Mouse (Mus musculus): Measurements from ENCODE around the gene Wfdc16. TPM values are rescaled to one million over a fixed set of nuclear protein-coding genes. Genes with fewer than 3 reads are reported as not detected.
A peak's percentile ranks its signal among the peaks of the same experiment; 100 is the strongest.

Gene Wfdc16
- polyA plus RNA-seq (2015; fragmentation: Nextera tagmentation; extraction: Ambion mirVana): 0.17 TPM in 1 of 2 replicates, not detected in the other

- H3K36me3 ChIP-seq (ENCODE audit: insufficient read depth, low read length): no peaks in the 10 kb centered on the region
- H3K27ac ChIP-seq: no peak within 1 kb of the TSS
- no peak for ATAC-seq (replicated peaks; ENCODE audit: low FRiP score, low read depth)
- H3K9ac ChIP-seq (ENCODE audit: low read depth, low read length): no peak within 1 kb of the TSS
- H3K4me3 ChIP-seq (replicated peaks; ENCODE audit: low read depth, low read length): no peak within 1 kb of the TSS
- WGBS: 69% methylated on average over 3 of the region's 3 CpGs
- no peak for TF ChIP-seq CTCF (IDR thresholded peaks at IDR 0.05; ENCODE audit: low read depth)
- H3K4me1 ChIP-seq (replicated peaks; ENCODE audit: insufficient read depth, low read length): no peaks in the 10 kb centered on the region
- no peaks in the 10 kb centered on the region for H3K27me3 ChIP-seq (ENCODE audit: insufficient read depth, low read length)
- no peaks in the 10 kb centered on the region for H3K9me3 ChIP-seq (replicated peaks; ENCODE audit: low read length)
- DNase-seq (ENCODE audit: low spot score): no peak
- no peak within 1 kb of the TSS for H3K4me2 ChIP-seq (ENCODE audit: low read length)
Measured at GRCm38 (mm10) chr2:164638696-164639095, at the start of gene Wfdc16. Gene Wfdc16 (minus strand): TSS chr2:164638796.

GRCm38 (mm10) chr2:164684807-164685206, 46.2 kb upstream of the Wfdc16 start, which contains the start of gene Wfdc13:
Gene Wfdc13 (plus strand): TSS chr2:164685107.
- Histone ChIP-seq H3K9ac (ENCODE audit: low read depth, low read length) (no peak within 1 kb of the TSS), H3K27ac (no peak within 1 kb of the TSS), H3K27me3 (ENCODE audit: insufficient read depth, low read length) (no peaks in the 10 kb centered on the region), H3K4me1 (replicated peaks; ENCODE audit: insufficient read depth, low read length) (no peaks in the 10 kb centered on the region), H3K36me3 (ENCODE audit: insufficient read depth, low read length) (no peaks in the 10 kb centered on the region), H3K4me2 (ENCODE audit: low read length) (no peak within 1 kb of the TSS), H3K4me3 (replicated peaks; ENCODE audit: low read depth, low read length) (no peak within 1 kb of the TSS), H3K9me3 (replicated peaks; ENCODE audit: low read length) (no peaks in the 10 kb centered on the region)
- TF ChIP-seq CTCF (IDR thresholded peaks at IDR 0.05; ENCODE audit: low read depth): no peak
- DNase-seq (ENCODE audit: low spot score) (no peak), ATAC-seq (replicated peaks; ENCODE audit: low FRiP score, low read depth) (no peak)
- WGBS: 65% methylated on average over 3 of the region's 3 CpGs

GRCm38 (mm10) chr2:164679906-164680305, 41.3 kb upstream of the Wfdc16 start:
- no peak for ATAC-seq (replicated peaks; ENCODE audit: low FRiP score, low read depth)
- Histone ChIP-seq H3K4me3 (replicated peaks; ENCODE audit: low read depth, low read length) (no peak overlapping the region), H3K9me3 (replicated peaks; ENCODE audit: low read length) (no peaks in the 10 kb centered on the region), H3K9ac (ENCODE audit: low read depth, low read length) (no peak overlapping the region), H3K4me2 (ENCODE audit: low read length) (no peak overlapping the region), H3K27me3 (ENCODE audit: insufficient read depth, low read length) (no peaks in the 10 kb centered on the region), H3K27ac (no peak overlapping the region), H3K4me1 (replicated peaks; ENCODE audit: insufficient read depth, low read length) (no peaks in the 10 kb centered on the region), H3K36me3 (ENCODE audit: insufficient read depth, low read length) (no peaks in the 10 kb centered on the region)
- 32% methylated on average over 3 of the region's 3 CpGs for WGBS
- no peak for TF ChIP-seq CTCF (IDR thresholded peaks at IDR 0.05; ENCODE audit: low read depth)
- DNase-seq (ENCODE audit: low spot score): no peak

- H3K4me1 ChIP-seq (replicated peaks; ENCODE audit: insufficient read depth, low read length): no peaks in the 10 kb centered on the region
- H3K4me2 ChIP-seq (ENCODE audit: low read length): peak overlapping the region; percentile 51
- peak; percentile 94 for TF ChIP-seq CTCF (IDR thresholded peaks at IDR 0.05; ENCODE audit: low read depth)
- H3K9ac ChIP-seq (ENCODE audit: low read depth, low read length): 0 out of 2 replicates have a peak overlapping the region, but pooled peaks have one; percentile 28
- H3K36me3 ChIP-seq (ENCODE audit: insufficient read depth, low read length): no peaks in the 10 kb centered on the region
- no peaks in the 10 kb centered on the region for H3K9me3 ChIP-seq (replicated peaks; ENCODE audit: low read length)
- peak; percentile 80 for ATAC-seq (replicated peaks; ENCODE audit: low FRiP score, low read depth)
- H3K27ac ChIP-seq: no peak overlapping the region
- 0 out of 2 replicates have a peak overlapping the region, but pooled peaks have one; percentile 9 for H3K4me3 ChIP-seq (replicated peaks; ENCODE audit: low read depth, low read length)
- H3K27me3 ChIP-seq (ENCODE audit: insufficient read depth, low read length): no peaks in the 10 kb centered on the region
- DNase-seq (ENCODE audit: low spot score): peak; percentile 92
- WGBS: 18% methylated on average over 19 of the region's 19 CpGs
Measured at GRCm38 (mm10) chr2:164678848-164679625, 40.4 kb upstream of the Wfdc16 start.

GRCm38 (mm10) chr2:164676916-164677685, 38.5 kb upstream of the Wfdc16 start:
- no peak overlapping the region for H3K27ac ChIP-seq
- WGBS: 69% methylated on average over 16 of the region's 16 CpGs
- H3K36me3 ChIP-seq (ENCODE audit: insufficient read depth, low read length): no peaks in the 10 kb centered on the region
- no peak overlapping the region for H3K4me3 ChIP-seq (replicated peaks; ENCODE audit: low read depth, low read length)
- no peak overlapping the region for H3K4me2 ChIP-seq (ENCODE audit: low read length)
- H3K9ac ChIP-seq (ENCODE audit: low read depth, low read length): no peak overlapping the region
- DNase-seq (ENCODE audit: low spot score) (no peak), ATAC-seq (replicated peaks; ENCODE audit: low FRiP score, low read depth) (no peak)
- no peak for TF ChIP-seq CTCF (IDR thresholded peaks at IDR 0.05; ENCODE audit: low read depth)
- no peaks in the 10 kb centered on the region for H3K4me1 ChIP-seq (replicated peaks; ENCODE audit: insufficient read depth, low read length)
- H3K9me3 ChIP-seq (replicated peaks; ENCODE audit: low read length): no peaks in the 10 kb centered on the region
- no peaks in the 10 kb centered on the region for H3K27me3 ChIP-seq (ENCODE audit: insufficient read depth, low read length)

GRCm38 (mm10) chr2:164676103-164676502, 37.5 kb upstream of the Wfdc16 start:
- TF ChIP-seq CTCF (IDR thresholded peaks at IDR 0.05; ENCODE audit: low read depth): peak; percentile 28; the same call in 1 of the 2 replicates

More at GRCm38 (mm10) chr2:164676103-164676502, 37.5 kb upstream of the Wfdc16 start:
- no peak for DNase-seq (ENCODE audit: low spot score)
- no peaks in the 10 kb centered on the region for H3K36me3 ChIP-seq (ENCODE audit: insufficient read depth, low read length)
- no peaks in the 10 kb centered on the region for H3K27me3 ChIP-seq (ENCODE audit: insufficient read depth, low read length)
- H3K4me1 ChIP-seq (replicated peaks; ENCODE audit: insufficient read depth, low read length): no peaks in the 10 kb centered on the region
- 80% methylated on average over 7 of the region's 7 CpGs for WGBS
- no peaks in the 10 kb centered on the region for H3K9me3 ChIP-seq (replicated peaks; ENCODE audit: low read length)
- H3K4me2 ChIP-seq (ENCODE audit: low read length): no peak overlapping the region
- no peak overlapping the region for H3K9ac ChIP-seq (ENCODE audit: low read depth, low read length)
- no peak for ATAC-seq (replicated peaks; ENCODE audit: low FRiP score, low read depth)
- H3K4me3 ChIP-seq (replicated peaks; ENCODE audit: low read depth, low read length): no peak overlapping the region
- H3K27ac ChIP-seq: no peak overlapping the region
